Mouse (Mus musculus) olfactory bulb, adult 2 months (tissue): ENCODE measurements around the gene Col23a1.

Experiments used
- CTCF ChIP-seq: fragments of 200-500 bp; IDR thresholded peaks from 2 replicates; pipeline ENCODE4 v1.5.1; 2012; ENCODE audit warnings: low read depth, mild to moderate bottlenecking, low read length, moderate library complexity; ENCODE audit not compliant: insufficient read depth
- POLR2A ChIP-seq: fragments of 200-500 bp; IDR thresholded peaks from 2 replicates; pipeline ENCODE4 v1.6.1; 2012; ENCODE audit warnings: mild to moderate bottlenecking, low read depth, low read length, moderate library complexity; ENCODE audit not compliant: insufficient read depth

- TF ChIP-seq CTCF (no peak), POLR2A (no peak)
These were observed 296.7 kb downstream of the Col23a1 start for GRCm38 (mm10) chr11:51586411-51586810.
